Mouse (Mus musculus): ENCODE results near the gene Zfp273.
"Not testable (repeated sequence)": the region's sequence is repeated elsewhere in the genome, so short reads cannot be mapped to it uniquely, and the experiment has no call there.

Gene Zfp273

GRCm38 (mm10) chr13:67813710-67814660, at the start of gene Zfp273:
TSS of gene Zfp273 (plus strand) at chr13:67813740.
- DNase-seq (ENCODE audit: low read depth): peak; percentile 64

GRCm38 (mm10) chr13:67779265-67780221, 34.0 kb upstream of the Zfp273 start, which contains the start of gene Zfp493:
TSS of gene Zfp493 (plus strand) at chr13:67779693.
- peak; percentile 87 for DNase-seq (ENCODE audit: low read depth)

- DNase-seq (ENCODE audit: low read depth): no peak
Measured at GRCm38 (mm10) chr13:67791921-67792455, 21.6 kb upstream of the Zfp273 start.

GRCm38 (mm10) chr13:67798618-67799017, 14.9 kb upstream of the Zfp273 start:
- DNase-seq (ENCODE audit: low read depth): no peak

- DNase-seq (ENCODE audit: low read depth): not testable (repeated sequence)
Measured at GRCm38 (mm10) chr13:67799151-67799550, 14.4 kb upstream of the Zfp273 start.

GRCm38 (mm10) chr13:67811651-67812210, 1.8 kb upstream of the Zfp273 start:
- no peak for DNase-seq (ENCODE audit: low read depth)

- DNase-seq (ENCODE audit: low read depth): no peak
Measured at GRCm38 (mm10) chr13:67812961-67813709, 405 bp upstream of the Zfp273 start.

- DNase-seq (ENCODE audit: low read depth): no peak
Measured at GRCm38 (mm10) chr13:67818636-67819035, 5.1 kb downstream of the Zfp273 start.

- DNase-seq (ENCODE audit: low read depth): no peak
Measured at GRCm38 (mm10) chr13:67830911-67831336, 17.4 kb downstream of the Zfp273 start, which contains the start of gene Gm10037. TSS of gene Gm10037 (plus strand) at chr13:67831106.

- not testable (repeated sequence) for DNase-seq (ENCODE audit: low read depth)
Measured at GRCm38 (mm10) chr13:67833137-67833536, 19.6 kb downstream of the Zfp273 start.

- no peak for DNase-seq (ENCODE audit: low read depth)
Measured at GRCm38 (mm10) chr13:67843775-67844118, 30.2 kb downstream of the Zfp273 start.

- peak; percentile 25 for DNase-seq (ENCODE audit: low read depth)
Measured at GRCm38 (mm10) chr13:67844119-67844852, 30.7 kb downstream of the Zfp273 start.

GRCm38 (mm10) chr13:67844853-67845194, 31.3 kb downstream of the Zfp273 start:
- no peak for DNase-seq (ENCODE audit: low read depth)

- DNase-seq (ENCODE audit: low read depth): no peak
Measured at GRCm38 (mm10) chr13:67850361-67850760, 36.8 kb downstream of the Zfp273 start.

GRCm38 (mm10) chr13:67853130-67853529, 39.6 kb downstream of the Zfp273 start:
- DNase-seq (ENCODE audit: low read depth): no peak

GRCm38 (mm10) chr13:67853983-67854382, 40.4 kb downstream of the Zfp273 start:
- no peak for DNase-seq (ENCODE audit: low read depth)

GRCm38 (mm10) chr13:67857317-67857716, 43.8 kb downstream of the Zfp273 start:
- no peak for DNase-seq (ENCODE audit: low read depth)

- DNase-seq (ENCODE audit: low read depth): no peak
Measured at GRCm38 (mm10) chr13:67862508-67862907, 49.0 kb downstream of the Zfp273 start.

GRCm38 (mm10) chr13:67863026-67863425, 49.5 kb downstream of the Zfp273 start, which contains the start of gene BC048507:
TSS of gene BC048507 (plus strand) at chr13:67863326.
- no peak for DNase-seq (ENCODE audit: low read depth)

GRCm38 (mm10) chr13:67864764-67865350, 51.3 kb downstream of the Zfp273 start:
- DNase-seq (ENCODE audit: low read depth): no peak

Measured in fibroblast of lung, adult 2 months (primary cell).